Mouse (Mus musculus) liver, postnatal 0 days (tissue): ENCODE results near the gene Pcgf5. TPM values are rescaled to one million over a fixed set of nuclear protein-coding genes. Genes with fewer than 3 reads are reported as not detected.
A peak's percentile ranks its signal among the peaks of the same experiment; 100 is the strongest.

Source experiments
- ATAC-seq: fragments of 200-750 bp; cut with Nextera tagmentation; 2 replicates; pipeline ENCODE4 v1.8.0; 2017; ENCODE audit warnings: mild to moderate bottlenecking, moderate library complexity
- DNase-seq: peaks from one replicate; pipeline ENCODE4 v3.0.0-alpha.2; 2016
- H3K27ac ChIP-seq: fragments of 300-500 bp; sonication (generic); 2 replicates; pipeline ENCODE4 v1.5.1; 2014; ENCODE audit warnings: antibody characterized with exemption, moderate library complexity, mild to moderate bottlenecking, low read depth
- H3K27me3 ChIP-seq: fragments of 300-500 bp; sonication (generic); 2 replicates; pipeline ENCODE4 v1.6.1; 2014; ENCODE audit warnings: low read length, control low read depth, mixed read lengths; ENCODE audit not compliant: insufficient read depth
- H3K36me3 ChIP-seq: fragments of 300-500 bp; sonication (generic); replicated peaks from 2 replicates; pipeline ENCODE4 v1.6.1; 2014; ENCODE audit warnings: mild to moderate bottlenecking, control low read depth, low read length, moderate library complexity, mixed read lengths; ENCODE audit not compliant: insufficient read depth
- H3K4me1 ChIP-seq: fragments of 300-500 bp; sonication (generic); 2 replicates; pipeline ENCODE4 v1.6.1; 2014; ENCODE audit warnings: antibody characterized with exemption, mild to moderate bottlenecking, control low read depth; ENCODE audit not compliant: insufficient read depth
- H3K4me2 ChIP-seq: fragments of 300-500 bp; sonication (generic); 2 replicates; pipeline ENCODE4 v1.6.1; 2014; ENCODE audit warnings: low read depth, mild to moderate bottlenecking, low read length, moderate library complexity, mixed read lengths
- H3K4me3 ChIP-seq: fragments of 300-500 bp; sonication (generic); 2 replicates; pipeline ENCODE4 v1.5.1; 2014; ENCODE audit warnings: low read depth, low read length
- H3K9ac ChIP-seq: fragments of 300-500 bp; sonication (generic); replicated peaks from 2 replicates; pipeline ENCODE4 v1.6.1; 2014; ENCODE audit warnings: mild to moderate bottlenecking, moderate library complexity
- H3K9me3 ChIP-seq: fragments of 300-500 bp; sonication (generic); 2 replicates; pipeline ENCODE4 v1.6.1; 2016; ENCODE audit warnings: mild to moderate bottlenecking, control low read depth, low read length, mixed read lengths
- CTCF ChIP-seq: sonication (generic); IDR thresholded peaks from 2 replicates; pipeline ENCODE4 v1.5.1; 2016; ENCODE audit warnings: antibody characterized with exemption, low read depth
- EP300 ChIP-seq: IDR thresholded peaks from 2 replicates; pipeline ENCODE4 v1.6.1; 2016; ENCODE audit warnings: antibody characterized with exemption, low read depth, mild to moderate bottlenecking
- WGBS: fragments of 180-500 bp; shearing (Covaris S2); extraction: QIAGEN DNeasy Blood & Tissue Kit; methylation state at CpG from one replicate; pipeline ENCODE4 v1.1.7; 2014; ENCODE audit not compliant: insufficient replicate concordance; 5-methylcytosine and 5-hydroxymethylcytosine counted together
- polyA plus RNA-seq: library from polyadenylated mRNA; unstranded; fragments of >200 nt; fragmentation: Nextera tagmentation; extraction: Ambion mirVana; gene quantifications from 2 replicates; pipeline ENCODE4 v1.2.1, GENCODE M21; 2015

Gene Pcgf5
- polyA plus RNA-seq, 1 experiment from 2014 or later = 14.7 TPM

- H3K9me3 ChIP-seq = no peaks in the 10 kb centered on the region
- no peak overlapping the region for H3K4me3 ChIP-seq
- no peak overlapping the region for H3K27ac ChIP-seq
- no peaks in the 10 kb centered on the region for H3K4me1 ChIP-seq
- H3K27me3 ChIP-seq = no peaks in the 10 kb centered on the region
- 90% methylated on average over 7 of the region's 7 CpGs for WGBS
- ATAC-seq = no peak
- TF ChIP-seq CTCF (no peak), EP300 (no peak)
- H3K36me3 ChIP-seq = no peaks in the 10 kb centered on the region
- no peak overlapping the region for H3K9ac ChIP-seq
- no peak overlapping the region for H3K4me2 ChIP-seq
- no peak for DNase-seq
Observed at GRCm38 (mm10) chr19:36427195-36427876, 79.2 kb downstream of the Pcgf5 start.

GRCm38 (mm10) chr19:36428116-36428515 lies 80.0 kb downstream of the Pcgf5 start:
- H3K9ac ChIP-seq = no peak overlapping the region
- H3K9me3 ChIP-seq = no peaks in the 10 kb centered on the region
- no peaks in the 10 kb centered on the region for H3K27me3 ChIP-seq
- H3K36me3 ChIP-seq = no peaks in the 10 kb centered on the region
- H3K27ac ChIP-seq = no peak overlapping the region
- WGBS = 90% methylated on average over 4 of the region's 4 CpGs
- ATAC-seq (no peak), DNase-seq (no peak)
- H3K4me2 ChIP-seq = no peak overlapping the region
- no peak overlapping the region for H3K4me3 ChIP-seq
- no peaks in the 10 kb centered on the region for H3K4me1 ChIP-seq
- TF ChIP-seq EP300 (no peak), CTCF (no peak)

- Histone ChIP-seq H3K4me3 (no peak overlapping the region), H3K9ac (no peak overlapping the region), H3K4me2 (no peak overlapping the region), H3K4me1 (no peaks in the 10 kb centered on the region), H3K27ac (no peak overlapping the region), H3K9me3 (no peaks in the 10 kb centered on the region), H3K27me3 (no peaks in the 10 kb centered on the region), H3K36me3 (no peaks in the 10 kb centered on the region)
- DNase-seq (no peak), ATAC-seq (no peak)
- no peak for TF ChIP-seq CTCF
- no peak for TF ChIP-seq EP300
- WGBS = 85% methylated on average over 1 of the region's 1 CpGs
Observed at GRCm38 (mm10) chr19:36429354-36429753, 81.2 kb downstream of the Pcgf5 start.

- no peaks in the 10 kb centered on the region for H3K4me1 ChIP-seq
- H3K9me3 ChIP-seq = no peaks in the 10 kb centered on the region
- H3K27me3 ChIP-seq = no peaks in the 10 kb centered on the region
- TF ChIP-seq CTCF = no peak
- no peak for TF ChIP-seq EP300
- H3K9ac ChIP-seq = no peak overlapping the region
- no peak for DNase-seq
- H3K27ac ChIP-seq = no peak overlapping the region
- ATAC-seq = no peak
- WGBS = 46% methylated on average over 3 of the region's 3 CpGs
- H3K4me3 ChIP-seq = no peak overlapping the region
- peaks cover 17% of the 10 kb centered on the region for H3K36me3 ChIP-seq
- H3K4me2 ChIP-seq = no peak overlapping the region
Observed at GRCm38 (mm10) chr19:36433161-36433560, 85.1 kb downstream of the Pcgf5 start.

GRCm38 (mm10) chr19:36439894-36440714 lies 92.0 kb downstream of the Pcgf5 start:
- no peak overlapping the region for H3K9ac ChIP-seq
- TF ChIP-seq EP300 = no peak
- peak; percentile 86 for TF ChIP-seq CTCF
- DNase-seq = peak; percentile 44
- H3K36me3 ChIP-seq = peaks cover 23% of the 10 kb centered on the region
- H3K4me3 ChIP-seq = no peak overlapping the region
- no peaks in the 10 kb centered on the region for H3K27me3 ChIP-seq
- 71% methylated on average over 9 of the region's 9 CpGs for WGBS
- H3K9me3 ChIP-seq = no peaks in the 10 kb centered on the region
- H3K27ac ChIP-seq = no peak overlapping the region
- H3K4me1 ChIP-seq = no peaks in the 10 kb centered on the region
- ATAC-seq = no peak
- no peak overlapping the region for H3K4me2 ChIP-seq

GRCm38 (mm10) chr19:36450997-36451608 lies 103.0 kb downstream of the Pcgf5 start:
- no peak overlapping the region for H3K4me2 ChIP-seq
- no peaks in the 10 kb centered on the region for H3K27me3 ChIP-seq
- H3K4me1 ChIP-seq = peaks cover 15% of the 10 kb centered on the region
- TF ChIP-seq CTCF (no peak), EP300 (peak; percentile 96)
- H3K9ac ChIP-seq = no peak overlapping the region
- peak overlapping the region; percentile 86; the same call in 1 of the 2 replicates for H3K27ac ChIP-seq
- no peak overlapping the region for H3K4me3 ChIP-seq
- ATAC-seq = peak; percentile 98
- peak; percentile 29 for DNase-seq
- H3K9me3 ChIP-seq = no peaks in the 10 kb centered on the region
- peaks cover 23% of the 10 kb centered on the region for H3K36me3 ChIP-seq
- 51% methylated on average over 3 of the region's 3 CpGs for WGBS
